Mouse (Mus musculus) heart, embryonic 16.5 days (tissue): ENCODE measurements at regions not wholly inside any gene's neighbourhood (a gene's known extent, or its start where the extent isn't known, plus 50 kb on each side); places are given as distances from the start of the nearest gene placed in this dataset.

ENCODE experiments used
- ATAC-seq: fragments of 200-750 bp; cut with Nextera tagmentation; replicated peaks from 2 replicates; pipeline ENCODE4 v1.8.0; 2017; ENCODE audit warnings: moderate number of reproducible peaks; ENCODE audit not compliant: insufficient read depth, low FRiP score; ENCODE audit errors: extremely low read depth
- H3K27ac ChIP-seq: fragments of 300-500 bp; sonication (generic); 2 replicates; pipeline ENCODE4 v1.5.1; 2014; ENCODE audit warnings: mild to moderate bottlenecking, low read length, control low read depth, moderate library complexity
- H3K27me3 ChIP-seq: fragments of 300-500 bp; sonication (generic); 2 replicates; pipeline ENCODE4 v1.6.1; 2014; ENCODE audit warnings: low read length, mixed read lengths; ENCODE audit not compliant: control insufficient read depth, insufficient read depth
- H3K36me3 ChIP-seq: fragments of 300-500 bp; sonication (generic); 2 replicates; pipeline ENCODE4 v1.6.1; 2014; ENCODE audit not compliant: control insufficient read depth, insufficient read depth
- H3K4me1 ChIP-seq: fragments of 300-500 bp; sonication (generic); 2 replicates; pipeline ENCODE4 v1.6.1; 2014; ENCODE audit warnings: low read length, mixed read lengths; ENCODE audit not compliant: control insufficient read depth, insufficient read depth
- H3K4me2 ChIP-seq: fragments of 300-500 bp; sonication (generic); 2 replicates; pipeline ENCODE4 v1.6.1; 2014; ENCODE audit warnings: low read depth, mild to moderate bottlenecking, control low read depth, low read length
- H3K4me3 ChIP-seq: fragments of 300-500 bp; sonication (generic); 2 replicates; pipeline ENCODE4 v1.5.1; 2014; ENCODE audit warnings: mild to moderate bottlenecking, control low read depth, low read length
- H3K9ac ChIP-seq: fragments of 300-500 bp; sonication (generic); 2 replicates; pipeline ENCODE4 v1.6.1; 2014; ENCODE audit warnings: low read length, control low read depth
- H3K9me3 ChIP-seq: fragments of 300-500 bp; sonication (generic); replicated peaks from 2 replicates; pipeline ENCODE4 v1.6.1; 2016; ENCODE audit warnings: low read length; ENCODE audit not compliant: control insufficient read depth
- WGBS: fragments of 180-500 bp; shearing (Covaris S2); extraction: QIAGEN DNeasy Blood & Tissue Kit; methylation state at CpG from one replicate; pipeline ENCODE4 v1.1.7; 2014; 5-methylcytosine and 5-hydroxymethylcytosine counted together

- H3K36me3 ChIP-seq, result no peaks in the 10 kb centered on the region
Measured at GRCm38 (mm10) chr9:104496220-104496619, 50.9 kb upstream of the Cpne4 start.

GRCm38 (mm10) chr9:104490696-104491095 is 56.4 kb upstream of the Cpne4 start:
- no peaks in the 10 kb centered on the region for H3K4me1 ChIP-seq
- no peak overlapping the region for H3K4me2 ChIP-seq
- H3K27me3 ChIP-seq, result no peaks in the 10 kb centered on the region
- ATAC-seq, result no peak
- no peak overlapping the region for H3K27ac ChIP-seq
- H3K36me3 ChIP-seq, result no peaks in the 10 kb centered on the region
- H3K9ac ChIP-seq, result no peak overlapping the region
- H3K4me3 ChIP-seq, result no peak overlapping the region
- H3K9me3 ChIP-seq, result no peaks in the 10 kb centered on the region

More at GRCm38 (mm10) chr9:104496220-104496619, 50.9 kb upstream of the Cpne4 start:
- Histone ChIP-seq H3K4me2 (no peak overlapping the region), H3K4me1 (no peaks in the 10 kb centered on the region), H3K4me3 (no peak overlapping the region), H3K9ac (no peak overlapping the region), H3K9me3 (no peaks in the 10 kb centered on the region), H3K27me3 (no peaks in the 10 kb centered on the region), H3K27ac (no peak overlapping the region)
- WGBS, result 60% methylated on average over 9 of the region's 9 CpGs
- no peak for ATAC-seq

DNA sequence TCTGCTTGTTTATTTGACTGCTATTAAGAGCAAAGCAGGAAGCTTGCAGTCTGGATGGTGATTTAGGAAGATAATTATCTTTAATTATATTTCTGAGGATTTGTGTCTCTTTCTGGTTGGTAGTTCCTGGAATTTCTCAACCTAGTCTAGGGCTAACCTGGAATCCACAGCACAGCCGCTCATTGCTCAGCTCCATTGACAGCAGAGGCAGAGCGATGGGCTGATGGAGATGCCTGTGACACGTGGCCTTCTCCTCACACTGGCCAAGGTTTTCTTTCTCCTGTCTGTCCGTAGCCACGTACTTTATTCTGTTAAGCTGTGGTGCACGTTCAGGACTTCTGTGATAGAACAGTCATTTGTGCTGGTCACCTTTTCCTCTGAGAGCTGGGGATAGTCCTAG is 57.7 kb upstream of the Cpne4 start:
- H3K27me3 ChIP-seq, result no peaks in the 10 kb centered on the region
- no peak for ATAC-seq
- H3K9me3 ChIP-seq, result no peaks in the 10 kb centered on the region
- WGBS, result 53% methylated on average over 6 of the region's 6 CpGs
- no peak overlapping the region for H3K4me2 ChIP-seq
- no peak overlapping the region for H3K9ac ChIP-seq
- H3K27ac ChIP-seq, result no peak overlapping the region
- no peaks in the 10 kb centered on the region for H3K36me3 ChIP-seq
- no peaks in the 10 kb centered on the region for H3K4me1 ChIP-seq
- H3K4me3 ChIP-seq, result no peak overlapping the region

- WGBS, result 62% methylated on average over 5 of the region's 5 CpGs
- Histone ChIP-seq H3K36me3 (no peaks in the 10 kb centered on the region), H3K27me3 (no peaks in the 10 kb centered on the region), H3K4me1 (no peaks in the 10 kb centered on the region), H3K4me2 (no peak overlapping the region), H3K27ac (no peak overlapping the region), H3K4me3 (no peak overlapping the region), H3K9me3 (no peaks in the 10 kb centered on the region), H3K9ac (no peak overlapping the region)
- no peak for ATAC-seq
Measured at GRCm38 (mm10) chr9:104482440-104482839, 64.6 kb upstream of the Cpne4 start.

DNA sequence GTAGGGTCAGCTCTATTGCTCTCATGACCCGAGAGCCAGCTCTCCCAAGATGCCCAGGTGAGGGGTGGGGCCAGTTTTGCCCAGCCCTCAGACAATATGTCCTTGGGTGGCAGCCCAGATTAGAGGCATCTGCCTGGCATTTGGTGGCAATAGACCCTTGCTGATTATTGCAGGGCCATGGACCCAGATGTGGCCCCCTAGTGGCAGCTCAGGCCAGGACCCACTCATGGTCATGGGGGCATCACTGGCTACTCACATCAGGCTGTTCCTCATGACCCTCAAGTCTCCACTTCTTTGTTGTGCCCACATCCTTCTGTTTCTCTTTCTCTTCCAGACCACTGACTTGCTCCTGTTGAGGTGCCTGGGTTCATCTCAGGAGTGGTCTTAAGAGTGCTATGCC is 66.4 kb upstream of the Cpne4 start:
- 37% methylated on average over 1 of the region's 1 CpGs for WGBS
- Histone ChIP-seq H3K27me3 (no peaks in the 10 kb centered on the region), H3K4me1 (no peaks in the 10 kb centered on the region), H3K9ac (no peak overlapping the region), H3K27ac (no peak overlapping the region), H3K36me3 (no peaks in the 10 kb centered on the region), H3K4me3 (no peak overlapping the region), H3K9me3 (no peaks in the 10 kb centered on the region), H3K4me2 (no peak overlapping the region)
- ATAC-seq, result no peak

DNA sequence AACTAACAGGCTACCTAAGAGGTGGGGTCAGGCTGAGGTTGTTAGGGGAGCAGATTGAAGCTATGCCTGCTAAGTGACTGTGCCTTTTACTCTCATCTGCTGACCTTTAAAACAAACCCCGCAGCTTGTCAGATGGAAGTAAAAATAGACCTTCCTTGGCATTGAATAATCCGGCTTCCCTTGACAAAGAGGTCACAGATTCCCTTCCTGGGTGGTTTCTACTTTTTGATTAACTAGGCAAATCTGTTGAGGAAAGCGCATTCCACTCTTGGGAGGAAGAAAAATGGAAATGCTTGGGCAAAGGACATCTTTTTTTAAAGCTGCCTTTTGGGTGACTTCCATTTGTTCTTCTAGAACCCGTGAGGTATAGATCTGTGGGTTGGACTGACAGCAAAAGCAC is 72.3 kb upstream of the Cpne4 start:
- 49% methylated on average over 4 of the region's 4 CpGs for WGBS
- no peak for ATAC-seq
- no peaks in the 10 kb centered on the region for H3K9me3 ChIP-seq
- no peak overlapping the region for H3K4me3 ChIP-seq
- H3K4me1 ChIP-seq, result no peaks in the 10 kb centered on the region
- H3K9ac ChIP-seq, result no peak overlapping the region
- H3K27me3 ChIP-seq, result no peaks in the 10 kb centered on the region
- H3K4me2 ChIP-seq, result no peak overlapping the region
- H3K27ac ChIP-seq, result no peak overlapping the region
- no peaks in the 10 kb centered on the region for H3K36me3 ChIP-seq

DNA sequence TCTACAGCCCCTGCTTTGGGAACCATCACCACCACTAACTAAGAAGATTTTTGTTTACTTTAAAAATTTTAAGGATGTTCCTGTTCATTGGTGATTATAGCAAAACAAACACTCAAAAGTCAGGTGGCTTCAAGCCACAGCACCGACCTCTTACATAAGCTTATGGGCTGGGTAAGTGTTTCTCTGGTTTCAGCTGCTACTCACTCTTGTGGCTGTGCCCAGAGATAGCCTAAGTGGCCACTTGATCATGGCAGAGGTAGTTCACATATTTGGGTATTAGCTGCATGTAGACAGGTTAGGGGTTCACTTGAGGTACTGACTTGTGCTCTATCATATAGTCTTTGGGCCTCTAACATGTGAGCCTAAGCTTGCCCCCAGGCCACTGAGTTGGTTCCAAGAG is 79.8 kb upstream of the Cpne4 start:
- no peaks in the 10 kb centered on the region for H3K36me3 ChIP-seq
- H3K27me3 ChIP-seq, result no peaks in the 10 kb centered on the region
- no peaks in the 10 kb centered on the region for H3K9me3 ChIP-seq
- H3K4me1 ChIP-seq, result no peaks in the 10 kb centered on the region
- WGBS, result 35% methylated on average over 1 of the region's 1 CpGs
- H3K9ac ChIP-seq, result no peak overlapping the region
- H3K27ac ChIP-seq, result no peak overlapping the region
- no peak for ATAC-seq
- no peak overlapping the region for H3K4me2 ChIP-seq
- no peak overlapping the region for H3K4me3 ChIP-seq

DNA sequence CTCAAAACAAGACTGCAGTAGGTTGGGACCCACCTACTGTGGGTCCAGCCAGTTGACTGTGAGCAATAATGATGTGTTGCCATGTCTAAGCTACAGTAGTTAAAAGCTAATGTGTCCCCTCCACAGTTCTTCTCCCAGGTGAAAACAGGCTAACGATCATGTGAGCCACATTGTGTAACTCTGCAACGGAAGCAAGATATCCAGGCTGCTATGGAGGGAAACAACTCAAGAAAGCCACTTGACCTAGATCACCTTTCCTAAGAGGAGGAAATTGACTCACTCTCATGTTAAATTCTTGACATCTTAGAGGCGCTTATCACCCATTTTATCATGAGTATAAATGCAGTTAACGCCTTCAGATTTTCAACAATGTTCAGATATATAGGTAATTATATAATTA is 83.4 kb upstream of the Cpne4 start:
- H3K9ac ChIP-seq, result no peak overlapping the region
- H3K4me3 ChIP-seq, result no peak overlapping the region
- no peak for ATAC-seq
- no peak overlapping the region for H3K4me2 ChIP-seq
- H3K9me3 ChIP-seq, result no peaks in the 10 kb centered on the region
- H3K27me3 ChIP-seq, result no peaks in the 10 kb centered on the region
- no peak overlapping the region for H3K27ac ChIP-seq
- WGBS, result 69% methylated on average over 4 of the region's 4 CpGs
- no peaks in the 10 kb centered on the region for H3K4me1 ChIP-seq
- no peaks in the 10 kb centered on the region for H3K36me3 ChIP-seq

GRCm38 (mm10) chr9:104460133-104460532 is 87.0 kb upstream of the Cpne4 start:
- Histone ChIP-seq H3K4me3 (no peak overlapping the region), H3K9me3 (no peaks in the 10 kb centered on the region), H3K9ac (no peak overlapping the region), H3K36me3 (no peaks in the 10 kb centered on the region), H3K27ac (no peak overlapping the region), H3K4me1 (no peaks in the 10 kb centered on the region), H3K27me3 (no peaks in the 10 kb centered on the region), H3K4me2 (no peak overlapping the region)
- ATAC-seq, result no peak

DNA sequence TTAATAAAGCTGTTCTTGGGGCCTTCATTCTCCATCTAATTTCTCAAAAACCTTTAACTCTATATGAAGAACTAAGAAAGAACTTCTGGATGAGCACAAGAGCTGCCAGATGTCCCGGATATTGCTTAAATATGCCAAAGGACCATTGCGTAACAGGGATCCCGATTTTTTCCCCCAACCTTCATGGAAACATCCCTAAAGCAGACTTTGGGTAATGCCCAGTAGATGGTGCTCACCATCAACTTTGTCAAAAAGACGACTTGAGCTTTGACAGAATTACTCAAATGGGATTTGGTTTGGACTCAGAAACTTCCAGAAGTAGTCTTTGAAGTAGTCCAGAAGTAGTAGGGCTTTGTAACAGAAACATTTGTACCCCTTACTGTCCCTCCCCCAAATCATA is 89.5 kb upstream of the Cpne4 start:
- H3K4me3 ChIP-seq, result no peak overlapping the region
- H3K9ac ChIP-seq, result no peak overlapping the region
- H3K4me1 ChIP-seq, result no peaks in the 10 kb centered on the region
- no peak overlapping the region for H3K4me2 ChIP-seq
- H3K27ac ChIP-seq, result no peak overlapping the region
- ATAC-seq, result no peak
- H3K27me3 ChIP-seq, result no peaks in the 10 kb centered on the region
- no peaks in the 10 kb centered on the region for H3K9me3 ChIP-seq
- H3K36me3 ChIP-seq, result no peaks in the 10 kb centered on the region
- WGBS, result 29% methylated on average over 4 of the region's 4 CpGs
